Mouse (Mus musculus) limb, embryonic 12.5 days (tissue): ENCODE results near the gene Rras. TPM values are rescaled to one million over a fixed set of nuclear protein-coding genes. Genes with fewer than 3 reads are reported as not detected.
"Not testable (repeated sequence)": the region's sequence is repeated elsewhere in the genome, so short reads cannot be mapped to it uniquely, and the experiment has no call there.

ENCODE experiments used
- ATAC-seq: fragments of 200-750 bp; cut with Nextera tagmentation; 2 replicates; pipeline ENCODE4 v1.8.0; 2017; ENCODE audit warnings: low read depth, moderate TSS enrichment; ENCODE audit not compliant: insufficient number of reproducible peaks, insufficient read depth, low FRiP score, low TSS enrichment
- H3K27ac ChIP-seq: fragments of 300-500 bp; sonication (generic); 2 replicates; pipeline ENCODE4 v1.5.1; 2016; ENCODE audit warnings: mild to moderate bottlenecking, moderate library complexity
- H3K27me3 ChIP-seq: fragments of 300-500 bp; sonication (generic); 2 replicates; pipeline ENCODE4 v1.6.1; 2016; ENCODE audit warnings: mild to moderate bottlenecking, moderate library complexity
- H3K36me3 ChIP-seq: fragments of 300-500 bp; sonication (generic); 2 replicates; pipeline ENCODE4 v1.6.1; 2016; ENCODE audit warnings: mild to moderate bottlenecking, moderate library complexity
- H3K4me1 ChIP-seq: fragments of 300-500 bp; sonication (generic); replicated peaks from 2 replicates; pipeline ENCODE4 v1.6.1; 2016
- H3K4me2 ChIP-seq: fragments of 300-500 bp; sonication (generic); 2 replicates; pipeline ENCODE4 v1.6.1; 2016; ENCODE audit warnings: mild to moderate bottlenecking, moderate library complexity
- H3K4me3 ChIP-seq: fragments of 300-500 bp; sonication (generic); replicated peaks from 2 replicates; pipeline ENCODE4 v1.5.1; 2016; ENCODE audit warnings: mild to moderate bottlenecking
- H3K9ac ChIP-seq: fragments of 300-500 bp; sonication (generic); replicated peaks from 2 replicates; pipeline ENCODE4 v1.6.1; 2016; ENCODE audit warnings: mild to moderate bottlenecking, moderate library complexity
- H3K9me3 ChIP-seq: fragments of 300-500 bp; sonication (generic); 2 replicates; pipeline ENCODE4 v1.6.1; 2016; ENCODE audit warnings: mild to moderate bottlenecking, moderate library complexity
- WGBS: fragments of 180-500 bp; shearing (Covaris S2); methylation state at CpG from one replicate; pipeline ENCODE4 v1.1.7; 2016; 5-methylcytosine and 5-hydroxymethylcytosine counted together
- polyA plus RNA-seq: library from polyadenylated mRNA; unstranded; fragments of >200 nt; fragmentation: Nextera tagmentation; extraction: Ambion mirVana; gene quantifications from 2 replicates; pipeline ENCODE4 v1.2.1, GENCODE M21; 2016

The Rras gene
- polyA plus RNA-seq, 1 experiment from 2014 or later = 20.8 TPM

GRCm38 (mm10) chr7:45015344-45015956 lies 2.3 kb upstream of the Rras start:
- Histone ChIP-seq H3K27me3 (peaks cover 12% of the 10 kb centered on the region; the same call in 1 of the 2 replicates), H3K4me2 (peak overlapping the region; percentile 85), H3K4me1 (peaks cover 35% of the 10 kb centered on the region), H3K4me3 (peak overlapping the region; percentile 89), H3K36me3 (peaks cover 36% of the 10 kb centered on the region), H3K9ac (peak overlapping the region; percentile 94), H3K9me3 (no peaks in the 10 kb centered on the region), H3K27ac (peak overlapping the region; percentile 86)
- ATAC-seq = no peak
- WGBS = 2% methylated on average over 20 of the region's 20 CpGs

- H3K9ac ChIP-seq = peak within 1 kb of the TSS; percentile 94
- H3K4me2 ChIP-seq = peak within 1 kb of the TSS; percentile 85
- no peaks in the 10 kb centered on the region for H3K9me3 ChIP-seq
- peaks cover 35% of the 10 kb centered on the region for H3K4me1 ChIP-seq
- H3K27me3 ChIP-seq = peaks cover 12% of the 10 kb centered on the region; the same call in 1 of the 2 replicates
- peak; percentile 90 for ATAC-seq
- peaks cover 30% of the 10 kb centered on the region for H3K36me3 ChIP-seq
- peak within 1 kb of the TSS; percentile 92 for H3K27ac ChIP-seq
- peak within 1 kb of the TSS; percentile 89 for H3K4me3 ChIP-seq
- under 1% methylated on average over 67 of the region's 69 CpGs for WGBS
These were observed 1.7 kb upstream of the Rras start, which contains the start of gene Scaf1 for GRCm38 (mm10) chr7:45015957-45016612. Gene Scaf1 (minus strand): TSS chr7:45016363.

GRCm38 (mm10) chr7:45016761-45017160 lies 1.0 kb upstream of the Rras start:
- H3K27me3 ChIP-seq = peaks cover 12% of the 10 kb centered on the region; the same call in 1 of the 2 replicates
- H3K9me3 ChIP-seq = no peaks in the 10 kb centered on the region
- peak overlapping the region; percentile 89 for H3K4me3 ChIP-seq
- peak overlapping the region; percentile 85 for H3K4me2 ChIP-seq
- 2% methylated on average over 4 of the region's 4 CpGs for WGBS
- H3K9ac ChIP-seq = no peak overlapping the region; the same call in 1 of the 2 replicates
- H3K36me3 ChIP-seq = peaks cover 23% of the 10 kb centered on the region
- ATAC-seq = no peak
- peaks cover 35% of the 10 kb centered on the region for H3K4me1 ChIP-seq
- H3K27ac ChIP-seq = peak overlapping the region; percentile 92

DNA sequence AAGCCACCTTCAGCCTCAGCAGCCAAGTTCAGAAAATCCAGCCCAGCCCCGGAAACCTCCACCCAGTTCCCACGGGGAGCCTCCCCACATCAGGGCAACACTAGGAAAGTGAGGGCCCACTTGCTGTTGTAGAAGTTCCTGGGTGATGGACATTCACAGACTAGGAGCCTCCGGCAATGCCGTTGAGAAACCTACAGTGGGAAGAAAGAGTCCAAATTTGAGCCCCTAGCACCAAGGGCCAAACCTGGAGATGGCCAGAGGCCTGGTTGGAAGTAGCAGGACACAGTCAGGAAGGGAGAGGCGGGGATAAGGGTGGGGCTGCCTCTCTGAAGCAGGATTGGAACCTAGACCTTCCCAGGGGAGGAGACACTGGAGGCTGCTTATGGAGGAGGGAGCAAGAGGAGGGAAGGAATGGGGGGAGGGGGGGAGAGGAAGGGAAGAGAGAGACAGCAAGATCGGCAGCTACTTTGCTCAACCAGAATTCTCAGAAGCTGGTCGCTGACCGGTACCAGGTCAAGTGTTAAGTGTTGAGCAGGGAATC lies 1.3 kb downstream of the Rras start:
- Histone ChIP-seq H3K4me3 (0 out of 2 replicates have a peak overlapping the region, but pooled peaks have one; percentile 6), H3K27me3 (peaks cover 12% of the 10 kb centered on the region; the same call in 1 of the 2 replicates), H3K36me3 (no peaks in the 10 kb centered on the region), H3K4me2 (peak overlapping the region; percentile 85), H3K9ac (no peak overlapping the region), H3K9me3 (no peaks in the 10 kb centered on the region), H3K4me1 (peaks cover 35% of the 10 kb centered on the region), H3K27ac (0 out of 2 replicates have a peak overlapping the region, but pooled peaks have one; percentile 1)
- WGBS = 32% methylated on average over 8 of the region's 8 CpGs
- ATAC-seq = no peak

DNA sequence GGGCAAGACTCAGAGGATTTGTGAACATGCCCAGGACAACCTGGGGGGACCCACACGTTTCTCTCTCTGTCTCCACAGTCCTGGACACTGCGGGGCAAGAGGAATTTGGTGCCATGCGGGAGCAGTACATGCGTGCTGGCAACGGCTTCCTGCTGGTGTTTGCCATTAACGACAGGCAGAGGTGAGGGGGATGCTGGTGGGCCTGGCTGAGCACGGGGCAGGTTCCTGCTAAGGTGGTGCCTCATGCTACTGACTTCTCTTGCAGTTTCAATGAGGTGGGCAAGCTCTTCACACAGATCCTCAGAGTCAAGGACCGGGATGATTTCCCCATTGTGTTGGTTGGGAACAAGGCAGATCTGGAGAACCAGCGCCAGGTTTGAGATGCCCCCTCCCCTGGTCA lies 2.5 kb downstream of the Rras start:
- Histone ChIP-seq H3K27ac (no peak overlapping the region), H3K36me3 (no peaks in the 10 kb centered on the region), H3K9ac (no peak overlapping the region), H3K4me2 (no peak overlapping the region), H3K27me3 (peaks cover 12% of the 10 kb centered on the region; the same call in 1 of the 2 replicates), H3K4me1 (peaks cover 26% of the 10 kb centered on the region), H3K4me3 (no peak overlapping the region), H3K9me3 (no peaks in the 10 kb centered on the region)
- 65% methylated on average over 9 of the region's 9 CpGs for WGBS
- ATAC-seq = no peak

DNA sequence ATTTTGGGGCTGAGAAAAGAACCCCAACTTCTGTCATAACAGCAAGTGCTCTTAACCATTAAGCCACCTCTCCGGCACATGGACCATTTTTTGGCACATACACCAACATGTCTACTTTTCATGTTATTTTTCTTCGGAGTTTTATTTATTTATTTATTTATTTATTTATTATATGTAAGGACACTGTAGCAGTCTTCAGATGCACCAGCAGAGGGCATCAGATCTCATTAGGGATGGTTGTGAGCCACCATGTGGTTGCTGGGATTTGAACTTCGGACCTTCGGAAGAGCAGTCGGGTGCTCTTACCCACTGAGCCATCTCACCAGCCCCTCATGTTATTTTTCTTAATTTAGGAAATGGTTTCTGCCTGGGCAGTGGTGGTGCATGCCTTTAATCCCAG lies 6.0 kb downstream of the Rras start:
- H3K27me3 ChIP-seq = peaks cover 12% of the 10 kb centered on the region; the same call in 1 of the 2 replicates
- peaks cover 19% of the 10 kb centered on the region for H3K4me1 ChIP-seq
- not testable (repeated sequence) for H3K4me3 ChIP-seq, H3K4me2 ChIP-seq, ATAC-seq, H3K27ac ChIP-seq, H3K9ac ChIP-seq, H3K9me3 ChIP-seq
- WGBS = 85% methylated on average over 5 of the region's 5 CpGs
- peaks cover 22% of the 10 kb centered on the region for H3K36me3 ChIP-seq

- Histone ChIP-seq H3K4me1 (peaks cover 11% of the 10 kb centered on the region; the same call in 1 of the 2 replicates), H3K27me3 (0 out of 2 replicates have a peak, but pooled peaks cover 4% of the 10 kb centered on the region), H3K4me3 (no peak overlapping the region), H3K36me3 (peaks cover 31% of the 10 kb centered on the region), H3K9me3 (no peaks in the 10 kb centered on the region), H3K9ac (no peak overlapping the region), H3K27ac (peak overlapping the region; percentile 54; the same call in 1 of the 2 replicates), H3K4me2 (no peak overlapping the region)
- no peak for ATAC-seq
- WGBS = 88% methylated on average over 15 of the region's 15 CpGs
These were observed 6.8 kb downstream of the Rras start for GRCm38 (mm10) chr7:45024281-45025248.

- Histone ChIP-seq H3K27ac (peak overlapping the region; percentile 54), H3K4me1 (peaks cover 7% of the 10 kb centered on the region; the same call in 1 of the 2 replicates), H3K36me3 (peaks cover 42% of the 10 kb centered on the region), H3K9me3 (no peaks in the 10 kb centered on the region), H3K27me3 (no peaks in the 10 kb centered on the region), H3K9ac (no peak overlapping the region), H3K4me3 (no peak overlapping the region), H3K4me2 (no peak overlapping the region)
- no peak for ATAC-seq
- WGBS = 76% methylated on average over 8 of the region's 8 CpGs
These were observed 8.0 kb downstream of the Rras start for GRCm38 (mm10) chr7:45025601-45026220.

GRCm38 (mm10) chr7:45026256-45026655 lies 8.5 kb downstream of the Rras start:
- Histone ChIP-seq H3K4me1 (peaks cover 7% of the 10 kb centered on the region; the same call in 1 of the 2 replicates), H3K4me2 (no peak overlapping the region), H3K9me3 (no peaks in the 10 kb centered on the region), H3K4me3 (no peak overlapping the region), H3K27me3 (no peaks in the 10 kb centered on the region), H3K27ac (peak overlapping the region; percentile 25), H3K36me3 (peaks cover 48% of the 10 kb centered on the region), H3K9ac (no peak overlapping the region)
- ATAC-seq = no peak
- WGBS = 72% methylated on average over 2 of the region's 2 CpGs

- Histone ChIP-seq H3K4me2 (no peak overlapping the region), H3K36me3 (peaks cover 63% of the 10 kb centered on the region), H3K9me3 (no peaks in the 10 kb centered on the region), H3K4me3 (no peak overlapping the region), H3K27ac (no peak overlapping the region), H3K4me1 (peaks cover 7% of the 10 kb centered on the region; the same call in 1 of the 2 replicates), H3K9ac (no peak overlapping the region), H3K27me3 (no peaks in the 10 kb centered on the region)
- no peak for ATAC-seq
- WGBS = 91% methylated on average over 9 of the region's 9 CpGs
These were observed 10.0 kb downstream of the Rras start for GRCm38 (mm10) chr7:45027761-45028160.
